Mouse (Mus musculus) activated CD4-positive, CD25-positive, alpha-beta regulatory T cell, adult 4 months (primary cell): ENCODE data around the gene Olfr459. TPM values are rescaled to one million over a fixed set of nuclear protein-coding genes. Genes with fewer than 3 reads are reported as not detected.

Experiments used
- ATAC-seq: one replicate; pipeline ENCODE4 v1.8.0; 2017
- polyA plus RNA-seq, 2 experiments: library from polyadenylated mRNA; unstranded; fragments of 100-300 nt; shearing (Covaris generic); gene quantifications; one replicate each; pipeline ENCODE4 v1.2.1; 2017

Olfr459 gene
- polyA plus RNA-seq: under 1 TPM in 1 of 2 experiments, not detected in 1; 0.12 TPM

DNA sequence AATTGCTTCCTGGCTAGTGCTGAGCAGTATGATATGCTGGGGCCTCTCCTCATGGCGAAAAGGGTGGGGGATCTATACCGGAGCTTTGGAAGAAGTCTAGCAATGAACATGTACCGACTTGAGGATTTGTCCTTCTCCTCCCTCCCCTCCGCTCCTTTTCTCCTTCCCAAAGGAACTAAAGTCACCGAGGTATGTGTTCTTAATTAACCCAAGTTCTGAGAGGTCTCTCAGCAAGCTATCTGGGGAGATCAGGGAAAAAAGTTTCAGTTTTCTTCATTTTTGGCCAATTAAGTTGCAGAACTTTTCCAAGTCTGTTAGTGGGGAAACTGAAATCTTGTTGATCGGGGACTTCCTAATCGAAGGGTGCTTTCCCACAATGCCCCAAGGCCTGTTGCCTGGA lies at the start of gene Olfr459:
Gene Olfr459 (minus strand): TSS at position 101 of the 400 bp plus-strand sequence.
- ATAC-seq: no peak

- ATAC-seq: no peak
Measured at GRCm38 (mm10) chr6:41824086-41824485, 49.1 kb upstream of the Olfr459 start.

DNA sequence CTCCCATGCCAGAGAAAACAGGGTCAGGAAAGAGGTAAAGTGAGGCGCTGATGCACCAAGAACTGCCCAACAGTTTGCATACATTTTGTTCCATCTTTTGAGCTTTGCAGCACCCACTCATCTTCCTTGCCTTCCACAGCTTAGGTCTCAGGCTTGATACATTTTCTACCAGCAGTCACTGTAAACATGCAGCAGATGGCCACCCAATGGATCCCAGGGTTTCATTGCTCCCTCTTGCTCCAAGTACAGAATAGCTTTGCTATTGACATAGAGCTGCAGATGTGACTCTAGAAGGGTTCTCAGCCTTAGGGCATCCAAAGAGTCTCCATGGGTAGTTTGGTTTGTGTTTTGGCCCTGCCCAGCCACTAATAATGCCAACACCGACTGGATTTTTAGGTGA lies 11.7 kb upstream of the Olfr459 start:
- ATAC-seq: no peak

- ATAC-seq: no peak
Measured at GRCm38 (mm10) chr6:41775721-41776120, 744 bp upstream of the Olfr459 start.

GRCm38 (mm10) chr6:41769872-41770271 lies 5.1 kb downstream of the Olfr459 start:
- no peak for ATAC-seq

DNA sequence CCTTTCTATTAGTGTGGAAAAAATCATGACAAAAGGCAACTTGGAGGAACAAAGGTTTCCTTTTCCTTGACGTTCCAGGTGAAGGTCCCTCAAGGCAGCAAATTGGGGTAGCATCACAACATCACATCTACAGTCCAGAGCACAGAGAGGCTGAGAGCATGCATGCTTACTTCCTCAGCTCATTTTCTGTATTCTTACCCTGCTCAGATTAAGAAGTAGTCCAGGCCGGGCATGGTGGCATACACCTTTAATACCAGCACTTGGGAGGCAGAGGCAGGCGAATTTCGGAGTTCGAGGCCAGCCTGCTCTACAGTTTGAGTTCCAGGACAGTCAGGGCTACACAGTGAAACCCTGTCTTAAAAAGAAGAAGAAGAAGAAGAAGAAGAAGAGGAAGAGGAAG lies 10.7 kb downstream of the Olfr459 start:
- ATAC-seq: no peak

DNA sequence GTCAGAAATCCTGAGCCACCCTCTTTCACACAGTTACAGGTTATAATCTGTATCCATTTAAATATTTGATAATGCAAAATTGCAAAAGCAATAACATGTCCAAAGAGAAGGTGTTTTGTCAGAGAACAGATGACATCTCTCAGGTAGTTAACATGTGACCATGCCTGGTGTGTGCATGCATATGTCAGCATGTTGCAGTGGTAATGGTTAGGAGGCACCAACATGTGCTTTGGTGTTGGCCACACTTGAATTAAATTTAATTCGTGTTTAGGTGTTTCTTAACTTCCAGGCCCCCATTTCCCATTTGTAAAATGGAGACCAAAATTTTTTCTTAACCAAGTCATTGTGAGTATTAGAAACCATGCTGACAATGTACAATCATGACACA lies 12.6 kb downstream of the Olfr459 start:
- ATAC-seq: no peak

DNA sequence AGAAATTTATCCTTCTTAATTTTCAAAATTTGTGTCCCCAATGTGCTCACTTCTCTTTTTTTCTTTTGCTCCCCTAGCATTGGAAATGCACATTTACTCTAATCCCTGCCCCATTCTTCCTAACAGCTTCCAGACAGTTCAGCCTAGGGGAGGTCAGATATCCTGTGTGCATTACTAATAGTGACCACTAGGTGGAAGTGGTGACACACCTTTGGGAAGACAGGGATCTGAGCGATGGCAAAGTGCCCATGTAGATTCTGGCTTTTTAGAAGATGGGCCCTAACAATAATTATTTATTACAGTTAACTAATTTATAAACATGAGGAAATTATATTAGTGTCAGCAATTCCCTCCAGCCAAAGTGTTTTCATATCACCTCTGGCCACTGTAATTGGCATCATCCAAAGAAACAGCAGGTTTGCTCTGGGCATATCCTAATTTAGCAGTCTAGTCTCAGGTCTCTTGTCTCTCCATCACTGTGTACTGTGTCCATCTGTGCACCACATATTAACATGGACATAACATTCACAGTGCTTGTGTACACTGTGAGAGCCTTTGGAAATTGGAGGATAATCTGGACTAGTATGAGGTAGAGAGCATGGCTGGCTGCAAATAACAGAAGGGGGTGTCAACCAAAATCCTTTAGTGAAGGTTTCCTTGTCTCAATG lies 13.1 kb downstream of the Olfr459 start:
- peak; percentile 57 for ATAC-seq

- ATAC-seq: no peak
Measured at GRCm38 (mm10) chr6:41759618-41760017, 15.4 kb downstream of the Olfr459 start.

GRCm38 (mm10) chr6:41758421-41758820 lies 16.6 kb downstream of the Olfr459 start:
- ATAC-seq: no peak

- ATAC-seq: no peak
Measured at GRCm38 (mm10) chr6:41757199-41757598, 17.8 kb downstream of the Olfr459 start.

DNA sequence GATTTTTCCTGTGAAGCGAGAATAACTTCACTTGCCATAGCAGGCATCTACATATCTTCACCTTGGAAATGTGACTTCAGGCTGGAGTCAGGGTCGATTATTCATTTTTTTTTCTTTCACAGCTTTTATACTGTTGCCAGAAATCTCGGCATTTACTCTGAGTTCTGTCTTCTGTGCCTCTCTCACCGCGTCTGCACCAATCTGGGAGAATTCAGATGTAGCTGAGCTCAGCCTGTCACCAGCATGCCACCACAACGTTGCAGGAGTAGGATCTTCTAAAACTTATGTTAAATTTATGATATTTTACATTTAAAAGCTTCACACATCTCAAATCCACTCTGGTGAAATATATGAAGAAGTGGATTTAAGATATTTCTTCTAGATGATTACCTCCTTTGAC lies 20.4 kb downstream of the Olfr459 start:
- no peak for ATAC-seq

DNA sequence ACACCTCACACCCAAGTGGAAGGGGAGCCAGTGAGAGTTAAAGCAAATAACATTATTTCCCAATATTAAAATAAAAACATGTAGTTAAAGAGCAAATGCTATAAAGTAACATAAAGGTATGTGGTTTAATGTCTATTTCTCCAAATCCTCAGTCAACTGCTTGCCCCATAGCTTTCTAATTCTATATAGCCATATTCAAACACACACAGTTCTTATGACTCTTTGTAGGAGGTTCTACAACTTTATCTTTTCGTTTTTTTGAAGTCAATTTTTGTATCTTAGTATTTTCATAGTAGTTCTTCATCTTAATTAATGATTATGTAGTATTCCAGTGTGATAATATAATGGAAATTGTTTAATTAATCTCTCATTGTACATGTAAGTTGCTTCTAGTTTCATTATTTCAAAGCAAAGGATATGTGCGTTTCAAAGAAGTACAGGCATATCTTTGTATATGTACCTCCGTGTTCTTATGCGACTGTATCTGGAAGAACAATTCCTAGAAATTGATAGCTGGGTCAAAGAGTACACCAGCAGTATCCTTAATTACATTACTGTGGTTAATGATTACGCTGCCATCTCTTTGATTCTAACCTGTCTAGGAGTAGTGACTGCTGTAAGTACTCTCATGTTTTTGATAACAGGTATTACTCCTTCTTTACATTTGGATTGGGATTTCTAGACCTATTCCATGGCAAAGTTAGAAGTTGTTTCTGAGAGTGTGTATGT lies 30.1 kb downstream of the Olfr459 start:
- ATAC-seq: no peak

DNA sequence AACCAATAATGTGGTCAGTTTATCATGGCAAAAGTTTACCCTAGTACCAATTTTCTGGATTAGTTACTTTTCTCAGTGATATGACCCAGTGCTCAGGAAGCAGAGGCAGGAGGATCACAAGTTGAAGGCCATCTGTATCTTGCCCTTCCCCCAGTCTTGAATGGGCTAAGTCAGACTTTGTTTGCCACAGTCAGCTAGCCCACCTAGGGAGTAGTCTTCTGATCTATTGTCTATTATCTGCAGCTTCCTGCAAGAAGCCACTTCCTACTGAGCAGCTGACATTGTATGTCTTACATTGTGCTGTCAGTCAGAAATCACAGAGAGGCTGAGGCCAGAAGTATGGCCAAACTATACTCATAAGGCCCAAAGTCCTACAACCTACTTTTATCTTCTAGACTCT lies 33.9 kb downstream of the Olfr459 start:
- no peak for ATAC-seq

GRCm38 (mm10) chr6:41734719-41735470 lies 40.1 kb downstream of the Olfr459 start:
- ATAC-seq: no peak

DNA sequence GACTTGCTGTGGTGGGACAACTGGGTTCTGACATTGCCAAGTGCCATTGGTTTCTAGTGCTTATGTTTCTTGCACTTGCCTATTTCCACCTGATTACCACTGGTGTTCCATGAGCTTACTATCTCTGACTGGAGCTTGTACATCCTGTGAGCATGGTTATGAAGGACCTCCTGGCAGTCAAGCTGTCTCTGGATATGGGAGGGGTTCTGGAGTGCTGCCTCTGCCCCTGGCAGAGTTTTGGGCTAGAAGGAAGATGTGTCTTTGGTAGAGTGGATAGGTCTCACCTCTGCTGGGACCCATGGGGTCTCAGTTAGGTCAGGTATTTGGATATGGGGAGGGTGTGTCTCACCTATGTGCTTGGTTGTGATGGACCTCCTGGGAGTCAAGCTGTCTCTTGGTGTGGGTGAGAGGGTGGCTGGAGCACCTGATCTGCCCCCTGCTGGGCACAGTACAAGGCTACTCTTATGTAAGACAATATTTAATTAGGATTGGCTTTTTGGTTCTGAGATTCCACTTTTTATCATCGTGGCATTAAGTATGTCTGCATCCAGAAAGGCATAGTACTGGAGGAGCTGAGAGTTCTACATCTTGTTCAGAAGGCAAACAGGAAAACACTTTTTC lies 46.9 kb downstream of the Olfr459 start:
- ATAC-seq: no peak

GRCm38 (mm10) chr6:41721430-41721829 lies 53.5 kb downstream of the Olfr459 start:
- ATAC-seq: no peak

Other genes starting within 250 kb of the Olfr459 start
- 10 to 100 TPM in 1 of 2 experiments, 1 to 10 TPM in 1; 7.8 to 10.6 TPM for gene Ephb6, start 169.7 kb downstream of the Olfr459 start, polyA plus RNA-seq
- gene Trpv6, start 138.8 kb downstream of the Olfr459 start, polyA plus RNA-seq: under 1 TPM; 0.20 to 0.24 TPM
- gene Trpv5, start 94.4 kb downstream of the Olfr459 start, polyA plus RNA-seq: under 1 TPM in 1 of 2 experiments, not detected in 1; 0.12 TPM
- not detected for gene Llcfc1, start 90.7 kb downstream of the Olfr459 start, polyA plus RNA-seq
- gene Kel, start 70.8 kb downstream of the Olfr459 start, polyA plus RNA-seq: under 1 TPM in 1 of 2 experiments, not detected in 1; 0.57 TPM
- not detected for gene Pip, start 72.4 kb upstream of the Olfr459 start, polyA plus RNA-seq
- not detected for gene Sval2, start 77.8 kb upstream of the Olfr459 start, polyA plus RNA-seq
- not detected for gene Sval1, start 176.5 kb upstream of the Olfr459 start, polyA plus RNA-seq
- not detected for gene Sval3, start 193.0 kb upstream of the Olfr459 start, polyA plus RNA-seq